Mouse (Mus musculus): ENCODE data around the gene Snx5. TPM values are rescaled to one million over a fixed set of nuclear protein-coding genes. Genes with fewer than 3 reads are reported as not detected.

Snx5 gene
- polyA plus RNA-seq, 1 experiment from 2014 or later = 139 TPM

DNA sequence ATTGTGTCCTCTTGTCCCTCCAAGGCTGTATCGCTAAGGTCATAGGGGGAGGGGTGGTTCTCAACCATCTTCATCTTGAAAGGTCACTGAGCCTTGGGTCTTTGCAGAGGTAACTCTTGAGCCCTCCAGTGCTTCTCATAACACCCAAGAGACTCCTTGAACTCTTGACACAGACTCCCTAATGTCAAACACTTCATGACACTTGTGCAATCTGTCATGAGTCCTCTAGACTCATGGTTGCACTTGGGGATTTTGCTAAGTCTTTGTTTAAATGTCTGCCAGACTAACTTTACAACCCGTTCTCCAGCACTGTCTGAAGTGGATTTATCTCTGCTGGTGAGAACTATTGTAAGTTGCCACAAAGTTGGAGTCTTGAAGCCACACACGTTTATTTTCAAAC, 61.3 kb downstream of the Snx5 start:
- no peak overlapping the region for H3K4me3 ChIP-seq (ENCODE audit: low read depth, low read length)
- no peak overlapping the region for H3K4me2 ChIP-seq (ENCODE audit: low read depth, severe bottlenecking)
- H3K36me3 ChIP-seq (ENCODE audit: control insufficient read depth, insufficient read depth, low read length) = no peaks in the 10 kb centered on the region
- H3K27me3 ChIP-seq (ENCODE audit: control insufficient read depth, insufficient read depth, low read length) = no peaks in the 10 kb centered on the region
- H3K9me3 ChIP-seq (ENCODE audit: control insufficient read depth, low read length) = no peaks in the 10 kb centered on the region
- no peak overlapping the region for H3K27ac ChIP-seq (replicated peaks; ENCODE audit: low read depth, low read length)
- DNase-seq (ENCODE audit: low spot score) (no peak), ATAC-seq (ENCODE audit: insufficient number of reproducible peaks, low FRiP score, low TSS enrichment, low read depth) (no peak)
- H3K4me1 ChIP-seq (ENCODE audit: control insufficient read depth, insufficient read depth, low read length) = no peaks in the 10 kb centered on the region
- 81% methylated on average over 3 of the region's 3 CpGs for WGBS
- no peak overlapping the region for H3K9ac ChIP-seq (ENCODE audit: low read length)

DNA sequence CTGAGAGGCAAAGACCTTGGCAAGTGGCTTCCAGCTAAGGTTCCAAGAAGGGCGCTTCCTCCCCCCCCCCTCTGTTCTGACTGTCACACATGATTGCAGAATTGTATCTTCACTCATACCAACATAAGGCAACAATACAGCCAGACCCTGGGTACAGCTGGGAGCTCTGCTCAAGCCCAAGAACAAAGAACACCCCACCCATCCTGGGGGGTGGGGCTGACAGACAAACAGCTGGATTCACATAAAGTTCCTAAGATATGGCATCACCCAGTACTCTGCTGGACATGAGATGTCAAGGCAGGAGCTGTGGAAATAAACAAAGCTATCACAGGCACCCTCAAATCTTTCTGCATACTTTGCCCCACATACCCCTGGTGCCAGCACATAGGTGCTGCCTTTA, 63.3 kb downstream of the Snx5 start:
- WGBS = 73% methylated on average over 1 of the region's 1 CpGs

DNA sequence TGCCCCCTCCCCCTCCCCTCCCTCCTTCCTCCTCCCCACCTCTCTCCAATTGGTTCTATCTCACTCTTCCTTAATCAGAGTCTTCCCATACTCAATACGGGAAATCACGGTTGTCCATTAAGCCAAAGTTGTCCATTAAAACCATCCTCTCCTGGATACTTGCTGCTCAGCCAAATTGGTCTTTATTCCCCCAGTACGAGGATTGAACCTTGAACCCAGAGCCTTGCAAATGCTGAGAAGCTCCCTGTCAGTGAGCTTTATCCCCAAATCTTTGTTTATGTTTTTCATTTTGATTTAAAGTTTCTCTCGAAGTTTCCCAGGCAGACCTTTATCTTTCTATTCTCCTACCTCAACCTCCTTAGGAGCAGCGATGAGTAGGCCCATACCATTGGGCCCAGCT, 67.7 kb downstream of the Snx5 start:
- H3K27ac ChIP-seq (replicated peaks; ENCODE audit: low read depth, low read length) = no peak overlapping the region
- ATAC-seq (ENCODE audit: insufficient number of reproducible peaks, low FRiP score, low TSS enrichment, low read depth) (no peak), DNase-seq (ENCODE audit: low spot score) (no peak)
- H3K4me3 ChIP-seq (ENCODE audit: low read depth, low read length) = no peak overlapping the region
- no peaks in the 10 kb centered on the region for H3K9me3 ChIP-seq (ENCODE audit: control insufficient read depth, low read length)
- no peaks in the 10 kb centered on the region for H3K36me3 ChIP-seq (ENCODE audit: control insufficient read depth, insufficient read depth, low read length)
- no peak overlapping the region for H3K4me2 ChIP-seq (ENCODE audit: low read depth, severe bottlenecking)
- no peaks in the 10 kb centered on the region for H3K4me1 ChIP-seq (ENCODE audit: control insufficient read depth, insufficient read depth, low read length)
- no peak overlapping the region for H3K9ac ChIP-seq (ENCODE audit: low read length)
- H3K27me3 ChIP-seq (ENCODE audit: control insufficient read depth, insufficient read depth, low read length) = no peaks in the 10 kb centered on the region
- WGBS = 89% methylated on average over 5 of the region's 5 CpGs

More for the DNA sequence above, 63.3 kb downstream of the Snx5 start:
- no peaks in the 10 kb centered on the region for H3K9me3 ChIP-seq (ENCODE audit: control insufficient read depth, low read length)
- H3K27me3 ChIP-seq (ENCODE audit: control insufficient read depth, insufficient read depth, low read length) = no peaks in the 10 kb centered on the region
- no peak overlapping the region for H3K4me3 ChIP-seq (ENCODE audit: low read depth, low read length)
- no peak overlapping the region for H3K27ac ChIP-seq (replicated peaks; ENCODE audit: low read depth, low read length)
- ATAC-seq (ENCODE audit: insufficient number of reproducible peaks, low FRiP score, low TSS enrichment, low read depth) (no peak), DNase-seq (ENCODE audit: low spot score) (no peak)
- no peaks in the 10 kb centered on the region for H3K36me3 ChIP-seq (ENCODE audit: control insufficient read depth, insufficient read depth, low read length)
- H3K9ac ChIP-seq (ENCODE audit: low read length) = no peak overlapping the region
- no peak overlapping the region for H3K4me2 ChIP-seq (ENCODE audit: low read depth, severe bottlenecking)
- no peaks in the 10 kb centered on the region for H3K4me1 ChIP-seq (ENCODE audit: control insufficient read depth, insufficient read depth, low read length)

DNA sequence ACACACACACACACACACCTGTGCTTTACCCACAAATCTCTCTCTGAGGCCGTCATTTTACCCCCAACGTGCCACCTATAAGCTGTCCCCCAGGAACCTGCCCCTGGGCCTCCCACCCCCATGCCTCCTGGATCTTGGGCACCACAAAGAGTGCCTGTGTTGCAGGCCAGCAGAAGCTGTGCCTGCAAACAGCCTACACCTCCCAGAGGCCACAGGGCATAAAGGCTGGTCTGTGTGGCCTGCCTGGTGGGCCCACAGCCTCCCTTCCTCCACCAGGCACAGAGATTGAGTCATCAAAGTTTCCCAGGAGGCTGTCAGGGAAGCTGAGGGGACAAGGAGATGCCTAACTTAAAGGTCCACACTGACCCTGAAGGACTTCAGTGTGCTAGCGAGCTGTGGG, 68.1 kb downstream of the Snx5 start:
- Histone ChIP-seq H3K27ac (replicated peaks; ENCODE audit: low read depth, low read length) (no peak overlapping the region), H3K27me3 (ENCODE audit: control insufficient read depth, insufficient read depth, low read length) (no peaks in the 10 kb centered on the region), H3K36me3 (ENCODE audit: control insufficient read depth, insufficient read depth, low read length) (no peaks in the 10 kb centered on the region), H3K9ac (ENCODE audit: low read length) (no peak overlapping the region), H3K4me2 (ENCODE audit: low read depth, severe bottlenecking) (no peak overlapping the region), H3K9me3 (ENCODE audit: control insufficient read depth, low read length) (no peaks in the 10 kb centered on the region), H3K4me3 (ENCODE audit: low read depth, low read length) (no peak overlapping the region), H3K4me1 (ENCODE audit: control insufficient read depth, insufficient read depth, low read length) (no peaks in the 10 kb centered on the region)
- whole genome bisulfite sequencing = 82% methylated on average over 3 of the region's 3 CpGs
- no peak for DNase-seq (ENCODE audit: low spot score)
- no peak for ATAC-seq (ENCODE audit: insufficient number of reproducible peaks, low FRiP score, low TSS enrichment, low read depth)

DNA sequence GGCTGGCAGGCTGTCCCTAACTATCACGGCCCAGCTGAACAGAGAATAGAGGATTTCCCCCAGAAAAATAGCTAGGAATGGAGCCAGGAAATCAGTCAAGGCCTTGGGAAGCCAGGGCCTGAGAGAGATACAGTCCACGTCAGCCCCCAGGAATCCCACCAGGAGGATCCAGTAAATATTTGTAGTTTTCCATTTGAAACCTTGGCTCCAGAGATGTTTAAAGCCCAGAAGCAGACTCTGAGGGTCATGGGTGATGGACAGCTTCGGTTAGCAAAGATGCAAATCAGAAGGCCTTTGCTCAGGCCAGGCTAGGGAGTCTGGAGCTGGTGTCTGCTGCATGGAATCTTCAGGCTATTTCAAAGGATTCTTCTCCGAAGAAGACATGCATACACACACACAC, 68.6 kb downstream of the Snx5 start:
- WGBS = 77% methylated on average over 4 of the region's 4 CpGs
- Histone ChIP-seq H3K9me3 (ENCODE audit: control insufficient read depth, low read length) (no peaks in the 10 kb centered on the region), H3K27ac (replicated peaks; ENCODE audit: low read depth, low read length) (no peak overlapping the region), H3K27me3 (ENCODE audit: control insufficient read depth, insufficient read depth, low read length) (no peaks in the 10 kb centered on the region), H3K4me2 (ENCODE audit: low read depth, severe bottlenecking) (no peak overlapping the region), H3K4me1 (ENCODE audit: control insufficient read depth, insufficient read depth, low read length) (no peaks in the 10 kb centered on the region), H3K9ac (ENCODE audit: low read length) (no peak overlapping the region), H3K36me3 (ENCODE audit: control insufficient read depth, insufficient read depth, low read length) (no peaks in the 10 kb centered on the region), H3K4me3 (ENCODE audit: low read depth, low read length) (no peak overlapping the region)
- ATAC-seq (ENCODE audit: insufficient number of reproducible peaks, low FRiP score, low TSS enrichment, low read depth) (no peak), DNase-seq (ENCODE audit: low spot score) (no peak)

Other genes starting within 250 kb of the Snx5 start
- gene Banf2, start 237.8 kb downstream of the Snx5 start, polyA plus RNA-seq (2014; fragmentation: Nextera tagmentation; extraction: Ambion mirVana) = not detected in 2 replicates
- 21.6 and 22.6 TPM in 2 replicates for gene Mgme1, start 243 bp downstream of the Snx5 start, polyA plus RNA-seq (2014; fragmentation: Nextera tagmentation; extraction: Ambion mirVana)
- 0.53 and 0.55 TPM in 2 replicates for gene Ovol2, start 61.2 kb upstream of the Snx5 start, polyA plus RNA-seq (2014; fragmentation: Nextera tagmentation; extraction: Ambion mirVana)
- gene Kat14, start 98.1 kb upstream of the Snx5 start, polyA plus RNA-seq (2014; fragmentation: Nextera tagmentation; extraction: Ambion mirVana) = 43.9 and 47.8 TPM in 2 replicates
- gene Pet117, start 98.1 kb upstream of the Snx5 start, polyA plus RNA-seq (2014; fragmentation: Nextera tagmentation; extraction: Ambion mirVana) = 1.7 TPM in 1 of 2 replicates, not detected in the other

Measured in limb, embryonic 11.5 days (tissue).